Mouse (Mus musculus) gastrocnemius, postnatal 36 days (tissue): ENCODE results near the gene Zfy2. TPM values are rescaled to one million over a fixed set of nuclear protein-coding genes. Genes with fewer than 3 reads are reported as not detected.

Experiments used
- DNase-seq, 2 experiments: peaks; one replicate each; pipeline ENCODE4 v3.0.0; 2022
- intact Hi-C: fragments of 180-260 bp; cut with DNase I; formaldehyde crosslinking; loops from one replicate; pipeline ENCODE4 v1.15.1; 2025
- long read RNA-seq, 2 experiments: library from polyadenylated mRNA; stranded (forward); transcript quantifications; one replicate each; pipeline ENCODE4 v2.0.0; 2021
- total RNA-seq, 2 experiments: library from RNA; stranded (reverse); gene quantifications; 2 replicates each; pipeline ENCODE4 v1.2.3; 2021

The Zfy2 gene
- not detected for total RNA-seq
- long read RNA-seq, experiment 1, result 0 reads
- long read RNA-seq, experiment 2, result 0 reads

DNA sequence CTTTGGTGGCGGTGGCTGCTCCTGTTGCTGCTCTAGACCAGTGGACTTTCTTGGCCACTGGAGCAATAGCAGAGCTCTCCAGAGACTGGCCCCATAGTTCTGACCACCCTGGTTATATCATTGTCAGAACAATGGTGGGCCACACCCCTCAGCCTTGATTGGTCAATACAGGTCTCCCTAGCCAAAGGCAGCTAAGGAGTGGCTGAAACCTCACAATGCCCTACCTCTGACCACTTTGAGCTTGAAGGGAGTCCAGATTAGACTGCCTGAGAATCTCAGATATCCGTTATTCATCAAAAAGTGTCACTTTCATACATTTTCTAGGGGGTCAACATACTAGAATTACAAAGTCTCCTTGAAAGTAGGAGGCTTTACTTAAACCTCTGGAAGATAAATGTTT is at the start of gene Zfy2:
Zfy2 (minus strand) TSS at position 101 of the 400 bp plus-strand sequence.
- intact Hi-C loops, result no loop called here

More for the DNA sequence above, at the start of gene Zfy2:
- no peak for DNase-seq
